Mouse (Mus musculus): Measurements from ENCODE around the gene Lclat1. TPM values are rescaled to one million over a fixed set of nuclear protein-coding genes. Genes with fewer than 3 reads are reported as not detected.
A peak's percentile ranks its signal among the peaks of the same experiment; 100 is the strongest.

The Lclat1 gene
- polyA plus RNA-seq, 1 experiment from 2014 or later: 11.4 TPM

- H3K9me3 ChIP-seq (ENCODE audit: control insufficient read depth, low read length): no peaks in the 10 kb centered on the region
- no peak overlapping the region for H3K9ac ChIP-seq (ENCODE audit: low read depth, low read length)
- 57% methylated on average over 4 of the region's 4 CpGs for WGBS
- H3K4me1 ChIP-seq (replicated peaks; ENCODE audit: control insufficient read depth, insufficient read depth, low read length): no peaks in the 10 kb centered on the region
- H3K36me3 ChIP-seq (ENCODE audit: control insufficient read depth, insufficient read depth, low read length): no peaks in the 10 kb centered on the region
- H3K27me3 ChIP-seq (replicated peaks; ENCODE audit: control insufficient read depth, insufficient read depth, low read length): no peaks in the 10 kb centered on the region
- DNase-seq (ENCODE audit: low spot score): no peak
- no peak overlapping the region for H3K4me3 ChIP-seq (ENCODE audit: low read depth, low read length)
- no peak overlapping the region for H3K4me2 ChIP-seq
- H3K27ac ChIP-seq (ENCODE audit: low read depth, low read length): no peak overlapping the region; the same call in 1 of the 2 replicates
- ATAC-seq (replicated peaks; ENCODE audit: low FRiP score): no peak
Measured at GRCm38 (mm10) chr17:73118702-73119101, 10.9 kb downstream of the Lclat1 start.

DNA sequence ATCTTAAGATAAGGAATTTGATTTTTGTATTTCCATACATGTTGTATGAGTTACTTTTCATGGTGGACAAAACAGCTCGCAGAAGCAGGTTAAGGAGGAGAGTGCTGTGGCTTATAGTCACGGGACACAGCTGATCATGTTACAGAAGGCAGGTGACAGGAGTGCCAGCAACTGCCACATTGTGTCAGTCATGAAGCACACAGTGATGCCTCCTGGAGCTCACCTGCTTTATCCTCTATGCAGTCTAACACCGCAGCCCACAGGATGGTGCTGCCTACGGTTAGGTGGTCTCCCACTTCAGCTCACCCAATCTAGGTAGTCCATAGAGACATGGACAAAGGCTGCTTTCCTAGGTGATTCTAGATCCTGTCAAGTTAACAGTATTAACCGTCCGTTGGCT, 11.4 kb downstream of the Lclat1 start:
- no peak for ATAC-seq (replicated peaks; ENCODE audit: low FRiP score)
- WGBS: 87% methylated on average over 6 of the region's 6 CpGs
- H3K4me3 ChIP-seq (ENCODE audit: low read depth, low read length): no peak overlapping the region
- no peak overlapping the region for H3K27ac ChIP-seq (ENCODE audit: low read depth, low read length)
- H3K9ac ChIP-seq (ENCODE audit: low read depth, low read length): no peak overlapping the region
- no peaks in the 10 kb centered on the region for H3K36me3 ChIP-seq (ENCODE audit: control insufficient read depth, insufficient read depth, low read length)
- no peak overlapping the region for H3K4me2 ChIP-seq
- H3K9me3 ChIP-seq (ENCODE audit: control insufficient read depth, low read length): no peaks in the 10 kb centered on the region
- DNase-seq (ENCODE audit: low spot score): no peak
- H3K4me1 ChIP-seq (replicated peaks; ENCODE audit: control insufficient read depth, insufficient read depth, low read length): no peaks in the 10 kb centered on the region
- H3K27me3 ChIP-seq (replicated peaks; ENCODE audit: control insufficient read depth, insufficient read depth, low read length): no peaks in the 10 kb centered on the region

DNA sequence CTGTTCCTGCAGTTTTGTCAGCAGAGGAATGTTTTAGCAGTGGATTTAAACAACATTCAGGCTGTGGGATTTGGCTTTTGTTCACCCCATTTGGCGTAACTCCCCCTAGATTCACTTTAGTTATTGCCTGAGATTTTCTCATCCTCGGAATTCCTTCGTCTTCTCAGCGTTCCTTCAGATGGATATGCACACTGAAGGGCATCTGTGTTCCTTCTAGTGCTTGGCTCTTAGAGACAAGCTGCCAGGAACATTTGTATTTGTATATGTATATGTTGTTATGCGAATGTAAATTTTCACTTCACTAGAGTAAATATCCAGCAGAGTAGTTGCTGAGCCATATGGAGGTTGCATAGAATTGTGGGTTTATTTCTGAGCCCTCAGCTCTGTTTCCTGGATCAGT, 12.8 kb downstream of the Lclat1 start:
- H3K4me1 ChIP-seq (replicated peaks; ENCODE audit: control insufficient read depth, insufficient read depth, low read length): no peaks in the 10 kb centered on the region
- no peaks in the 10 kb centered on the region for H3K9me3 ChIP-seq (ENCODE audit: control insufficient read depth, low read length)
- no peak overlapping the region for H3K4me2 ChIP-seq
- no peak for DNase-seq (ENCODE audit: low spot score)
- no peaks in the 10 kb centered on the region for H3K27me3 ChIP-seq (replicated peaks; ENCODE audit: control insufficient read depth, insufficient read depth, low read length)
- no peaks in the 10 kb centered on the region for H3K36me3 ChIP-seq (ENCODE audit: control insufficient read depth, insufficient read depth, low read length)
- no peak for ATAC-seq (replicated peaks; ENCODE audit: low FRiP score)
- no peak overlapping the region for H3K4me3 ChIP-seq (ENCODE audit: low read depth, low read length)
- H3K9ac ChIP-seq (ENCODE audit: low read depth, low read length): no peak overlapping the region
- H3K27ac ChIP-seq (ENCODE audit: low read depth, low read length): no peak overlapping the region
- WGBS: 86% methylated on average over 5 of the region's 5 CpGs

DNA sequence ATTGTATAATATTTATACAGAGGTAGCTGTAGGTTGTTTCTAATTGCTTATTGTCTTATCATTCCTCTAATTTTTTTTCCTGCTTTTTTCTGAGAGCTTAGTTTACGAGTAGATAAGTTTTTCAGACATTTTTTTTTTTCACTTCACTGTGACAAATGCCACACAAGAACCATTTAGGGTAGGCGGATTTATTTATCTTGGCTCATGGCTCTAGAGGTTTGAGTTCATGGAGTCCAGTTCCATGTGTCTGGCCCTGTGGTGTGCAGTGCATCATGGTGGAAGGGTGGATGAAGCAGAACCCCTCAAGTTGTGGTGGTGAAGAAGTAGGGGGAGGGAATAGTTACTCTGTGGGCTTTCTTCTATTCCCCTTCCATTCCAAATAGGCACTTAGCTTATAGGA, 13.9 kb downstream of the Lclat1 start:
- ATAC-seq (replicated peaks; ENCODE audit: low FRiP score) (no peak), DNase-seq (ENCODE audit: low spot score) (no peak)
- H3K4me1 ChIP-seq (replicated peaks; ENCODE audit: control insufficient read depth, insufficient read depth, low read length): no peaks in the 10 kb centered on the region
- no peaks in the 10 kb centered on the region for H3K36me3 ChIP-seq (ENCODE audit: control insufficient read depth, insufficient read depth, low read length)
- no peak overlapping the region for H3K4me3 ChIP-seq (ENCODE audit: low read depth, low read length)
- no peak overlapping the region for H3K4me2 ChIP-seq
- H3K27me3 ChIP-seq (replicated peaks; ENCODE audit: control insufficient read depth, insufficient read depth, low read length): no peaks in the 10 kb centered on the region
- H3K9ac ChIP-seq (ENCODE audit: low read depth, low read length): no peak overlapping the region
- 79% methylated on average over 2 of the region's 2 CpGs for WGBS
- no peaks in the 10 kb centered on the region for H3K9me3 ChIP-seq (ENCODE audit: control insufficient read depth, low read length)
- H3K27ac ChIP-seq (ENCODE audit: low read depth, low read length): no peak overlapping the region

GRCm38 (mm10) chr17:73126349-73126748, 18.6 kb downstream of the Lclat1 start:
- Histone ChIP-seq H3K9ac (ENCODE audit: low read depth, low read length) (no peak overlapping the region), H3K4me2 (no peak overlapping the region), H3K4me1 (replicated peaks; ENCODE audit: control insufficient read depth, insufficient read depth, low read length) (no peaks in the 10 kb centered on the region), H3K27me3 (replicated peaks; ENCODE audit: control insufficient read depth, insufficient read depth, low read length) (no peaks in the 10 kb centered on the region), H3K36me3 (ENCODE audit: control insufficient read depth, insufficient read depth, low read length) (no peaks in the 10 kb centered on the region), H3K27ac (ENCODE audit: low read depth, low read length) (no peak overlapping the region), H3K9me3 (ENCODE audit: control insufficient read depth, low read length) (no peaks in the 10 kb centered on the region), H3K4me3 (ENCODE audit: low read depth, low read length) (no peak overlapping the region)
- DNase-seq (ENCODE audit: low spot score) (no peak), ATAC-seq (replicated peaks; ENCODE audit: low FRiP score) (no peak)
- 59% methylated on average over 2 of the region's 2 CpGs for WGBS

GRCm38 (mm10) chr17:73126903-73127302, 19.1 kb downstream of the Lclat1 start:
- H3K9me3 ChIP-seq (ENCODE audit: control insufficient read depth, low read length): no peaks in the 10 kb centered on the region
- no peaks in the 10 kb centered on the region for H3K4me1 ChIP-seq (replicated peaks; ENCODE audit: control insufficient read depth, insufficient read depth, low read length)
- no peak for DNase-seq (ENCODE audit: low spot score)
- no peak overlapping the region for H3K4me2 ChIP-seq
- H3K4me3 ChIP-seq (ENCODE audit: low read depth, low read length): no peak overlapping the region
- no peak overlapping the region for H3K27ac ChIP-seq (ENCODE audit: low read depth, low read length)
- ATAC-seq (replicated peaks; ENCODE audit: low FRiP score): no peak
- H3K9ac ChIP-seq (ENCODE audit: low read depth, low read length): no peak overlapping the region
- H3K27me3 ChIP-seq (replicated peaks; ENCODE audit: control insufficient read depth, insufficient read depth, low read length): no peaks in the 10 kb centered on the region
- H3K36me3 ChIP-seq (ENCODE audit: control insufficient read depth, insufficient read depth, low read length): no peaks in the 10 kb centered on the region

- H3K4me2 ChIP-seq: no peak overlapping the region
- H3K36me3 ChIP-seq (ENCODE audit: control insufficient read depth, insufficient read depth, low read length): no peaks in the 10 kb centered on the region
- H3K4me3 ChIP-seq (ENCODE audit: low read depth, low read length): no peak overlapping the region
- 66% methylated on average over 5 of the region's 5 CpGs for WGBS
- H3K4me1 ChIP-seq (replicated peaks; ENCODE audit: control insufficient read depth, insufficient read depth, low read length): peaks cover 7% of the 10 kb centered on the region; the same call in 1 of the 2 replicates
- no peak overlapping the region for H3K27ac ChIP-seq (ENCODE audit: low read depth, low read length)
- H3K27me3 ChIP-seq (replicated peaks; ENCODE audit: control insufficient read depth, insufficient read depth, low read length): no peaks in the 10 kb centered on the region
- ATAC-seq (replicated peaks; ENCODE audit: low FRiP score) (no peak), DNase-seq (ENCODE audit: low spot score) (no peak)
- H3K9ac ChIP-seq (ENCODE audit: low read depth, low read length): no peak overlapping the region
- H3K9me3 ChIP-seq (ENCODE audit: control insufficient read depth, low read length): no peaks in the 10 kb centered on the region
Measured at GRCm38 (mm10) chr17:73136562-73137484, 29.0 kb downstream of the Lclat1 start.

GRCm38 (mm10) chr17:73138217-73138616, 30.4 kb downstream of the Lclat1 start:
- Histone ChIP-seq H3K4me1 (replicated peaks; ENCODE audit: control insufficient read depth, insufficient read depth, low read length) (peaks cover 15% of the 10 kb centered on the region), H3K27ac (ENCODE audit: low read depth, low read length) (no peak overlapping the region), H3K27me3 (replicated peaks; ENCODE audit: control insufficient read depth, insufficient read depth, low read length) (no peaks in the 10 kb centered on the region), H3K4me2 (no peak overlapping the region), H3K4me3 (ENCODE audit: low read depth, low read length) (no peak overlapping the region), H3K36me3 (ENCODE audit: control insufficient read depth, insufficient read depth, low read length) (no peaks in the 10 kb centered on the region), H3K9me3 (ENCODE audit: control insufficient read depth, low read length) (no peaks in the 10 kb centered on the region), H3K9ac (ENCODE audit: low read depth, low read length) (no peak overlapping the region)
- DNase-seq (ENCODE audit: low spot score) (no peak), ATAC-seq (replicated peaks; ENCODE audit: low FRiP score) (no peak)
- 75% methylated on average over 3 of the region's 3 CpGs for WGBS

- peak; percentile 52; the same call in 1 of the 2 replicates for ATAC-seq (replicated peaks; ENCODE audit: low FRiP score)
- H3K27ac ChIP-seq (ENCODE audit: low read depth, low read length): 0 out of 2 replicates have a peak overlapping the region, but pooled peaks have one; percentile 38
- H3K4me3 ChIP-seq (ENCODE audit: low read depth, low read length): no peak overlapping the region
- H3K27me3 ChIP-seq (replicated peaks; ENCODE audit: control insufficient read depth, insufficient read depth, low read length): peaks cover 2% of the 10 kb centered on the region; the same call in 1 of the 2 replicates
- peaks cover 16% of the 10 kb centered on the region for H3K4me1 ChIP-seq (replicated peaks; ENCODE audit: control insufficient read depth, insufficient read depth, low read length)
- no peak overlapping the region for H3K4me2 ChIP-seq
- WGBS: 50% methylated on average over 4 of the region's 4 CpGs
- no peak overlapping the region for H3K9ac ChIP-seq (ENCODE audit: low read depth, low read length)
- no peaks in the 10 kb centered on the region for H3K9me3 ChIP-seq (ENCODE audit: control insufficient read depth, low read length)
- DNase-seq (ENCODE audit: low spot score): no peak
- H3K36me3 ChIP-seq (ENCODE audit: control insufficient read depth, insufficient read depth, low read length): no peaks in the 10 kb centered on the region
Measured at GRCm38 (mm10) chr17:73142029-73142428, 34.2 kb downstream of the Lclat1 start.
